Mouse (Mus musculus) heart, adult 2 months (tissue): Measurements from ENCODE around the gene Tspo.
A peak's percentile ranks its signal among the peaks of the same experiment; 100 is the strongest.

ENCODE experiments used
- CTCF ChIP-seq: fragments of 200-600 bp; IDR thresholded peaks from 2 replicates; pipeline ENCODE4 v1.8.1; 2022; ENCODE audit warnings: antibody characterized with exemption, mild to moderate bottlenecking, moderate library complexity
- POLR2A ChIP-seq: fragments of 200-500 bp; IDR thresholded peaks from 2 replicates; pipeline ENCODE4 v1.6.1; 2011; ENCODE audit warnings: mild to moderate bottlenecking, low read depth, low read length, control low read depth; ENCODE audit not compliant: insufficient read depth

- TF ChIP-seq POLR2A: peak; percentile 66
- no peak for TF ChIP-seq CTCF
These were observed 662 bp downstream of the Tspo start for GRCm38 (mm10) chr15:83563857-83564651.
